Mouse (Mus musculus): ENCODE measurements around the gene Srcin1.

The Srcin1 gene

DNA sequence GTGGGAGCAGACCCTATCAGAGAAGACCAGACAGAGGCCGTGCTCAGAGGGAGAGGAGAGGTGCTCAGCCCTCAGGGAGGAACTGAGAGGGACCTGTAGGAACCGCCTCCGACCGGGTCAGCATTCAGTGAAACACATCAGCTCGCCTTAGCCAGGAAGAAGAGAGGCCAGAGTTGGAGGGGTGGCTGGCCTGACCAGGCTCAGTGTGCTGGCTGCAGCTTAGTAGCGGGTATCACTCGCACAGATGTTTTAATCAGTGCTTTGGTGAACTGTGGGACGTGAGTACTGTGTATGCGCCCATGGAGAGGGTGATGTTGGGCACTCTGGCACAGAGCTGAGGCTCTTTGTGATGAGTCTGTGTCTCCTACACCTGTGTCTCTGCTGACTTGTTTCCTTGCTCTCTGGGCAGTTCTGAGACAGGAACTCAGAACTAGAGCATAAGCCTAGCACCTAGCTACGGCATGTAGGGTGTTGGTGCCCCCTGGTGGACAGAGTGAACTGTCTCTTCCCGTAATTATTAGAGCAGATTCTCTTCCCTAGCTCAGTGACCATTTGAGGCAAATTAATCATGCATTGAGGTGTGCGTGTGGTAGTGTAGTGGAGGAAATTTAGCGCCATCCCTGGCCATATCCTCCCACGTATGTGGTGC lies 107.2 kb downstream of the Srcin1 start:
- peak; percentile 53 to 80 for DNase-seq (ENCODE audit: low spot score in 2 of 2)

DNA sequence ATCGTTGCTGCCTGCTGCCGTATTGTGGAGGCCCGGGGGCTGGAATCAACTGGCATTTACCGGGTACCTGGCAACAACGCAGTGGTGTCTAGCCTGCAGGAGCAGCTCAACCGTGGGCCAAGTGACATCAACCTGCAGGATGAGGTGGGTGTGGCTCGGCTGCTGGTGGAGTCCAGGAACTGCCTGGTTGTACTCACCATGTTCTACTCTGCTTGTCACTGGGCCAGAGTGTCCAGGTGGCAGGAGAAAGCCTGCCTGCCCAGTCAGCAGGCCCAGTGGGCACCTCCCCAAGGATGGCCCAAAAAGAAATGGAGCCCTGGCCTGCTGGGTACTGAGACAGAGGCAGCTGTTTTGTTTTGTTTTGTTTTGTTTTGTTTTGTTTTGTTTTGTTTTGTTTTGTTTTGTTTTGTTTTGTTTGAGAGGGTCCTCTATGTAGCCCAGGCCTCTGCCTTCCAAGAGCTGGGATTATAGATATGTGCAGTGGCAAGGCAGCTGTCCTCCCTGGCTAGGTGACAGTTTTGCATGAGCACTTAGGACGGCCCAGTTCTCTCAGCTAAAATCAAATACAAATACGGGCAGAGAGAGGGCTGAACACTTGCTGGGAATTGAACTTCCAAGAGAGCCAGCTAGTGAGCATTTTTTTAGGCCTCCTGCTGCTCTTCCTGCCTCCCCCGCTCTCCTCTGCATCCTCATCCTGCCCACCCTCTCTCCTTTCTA lies 109.4 kb downstream of the Srcin1 start:
- DNase-seq (ENCODE audit: low spot score in 2 of 2), result no peak

DNA sequence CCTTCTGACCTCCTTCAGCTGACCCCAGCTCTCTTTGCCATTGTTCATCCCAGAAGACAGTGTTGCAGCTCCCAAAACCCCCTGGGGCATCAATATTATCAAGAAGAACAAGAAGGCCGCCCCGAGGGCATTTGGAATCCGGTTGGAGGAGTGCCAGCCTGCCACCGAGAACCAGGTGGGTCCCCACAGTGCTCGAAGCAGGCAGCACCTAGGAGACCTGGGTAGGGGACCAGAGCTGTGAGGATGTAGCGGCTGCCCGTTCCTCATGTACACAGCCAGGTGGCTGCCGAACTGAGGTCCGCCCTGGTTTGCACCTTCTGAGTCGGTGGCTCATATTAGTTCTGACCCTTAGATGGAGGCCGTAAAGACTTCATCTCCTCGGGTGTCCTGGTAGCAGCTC lies 110.0 kb downstream of the Srcin1 start:
- DNase-seq (ENCODE audit: low spot score in 2 of 2), result no peak

GRCm38 (mm10) chr11:97463991-97464390 lies 112.0 kb downstream of the Srcin1 start:
- DNase-seq (ENCODE audit: low spot score in 2 of 2), result no peak

DNA sequence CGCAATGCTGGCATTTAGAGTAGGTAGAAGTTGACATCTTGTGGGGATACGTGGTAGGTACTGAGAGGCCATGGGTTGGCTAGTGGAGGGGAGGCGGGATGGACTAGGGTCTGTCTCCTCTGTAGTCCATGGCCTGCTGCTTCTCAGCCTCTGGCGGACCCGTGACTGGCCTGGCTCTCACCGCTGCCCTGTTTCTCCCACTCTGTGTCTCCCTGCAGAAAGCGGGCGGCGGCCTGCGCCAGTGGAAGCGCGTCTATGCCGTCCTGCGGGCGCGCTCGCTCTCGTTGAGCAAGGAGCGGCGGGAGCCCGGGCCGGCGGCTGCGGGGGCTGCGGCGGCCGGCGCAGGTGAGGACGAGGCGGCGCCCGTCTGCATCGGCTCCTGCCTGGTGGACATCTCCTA lies 112.8 kb downstream of the Srcin1 start:
- DNase-seq (ENCODE audit: low spot score in 2 of 2), result no peak

GRCm38 (mm10) chr11:97462538-97462937 lies 113.4 kb downstream of the Srcin1 start:
- DNase-seq (ENCODE audit: low spot score in 2 of 2), result no peak

GRCm38 (mm10) chr11:97461307-97461820 lies 114.6 kb downstream of the Srcin1 start:
- no peak for DNase-seq (ENCODE audit: low spot score in 2 of 2)

Measured in heart, adult 9 months (tissue).